Mouse (Mus musculus) ovary, postnatal 36 days (tissue): ENCODE measurements around the gene Dennd5a.
A peak's percentile ranks its signal among the peaks of the same experiment; 100 is the strongest.

Experiments used
- DNase-seq: peaks from one replicate; pipeline ENCODE4 v3.0.0; 2022; ENCODE audit warnings: low spot score, mixed read lengths

Gene Dennd5a

GRCm38 (mm10) chr7:109881561-109882099 lies 78.6 kb downstream of the Dennd5a start:
- DNase-seq = no peak

- no peak for DNase-seq
These were observed 81.1 kb downstream of the Dennd5a start for GRCm38 (mm10) chr7:109879158-109879557.

- no peak for DNase-seq
These were observed 84.2 kb downstream of the Dennd5a start for GRCm38 (mm10) chr7:109876085-109876484.

GRCm38 (mm10) chr7:109875598-109875997 lies 84.7 kb downstream of the Dennd5a start:
- no peak for DNase-seq

DNA sequence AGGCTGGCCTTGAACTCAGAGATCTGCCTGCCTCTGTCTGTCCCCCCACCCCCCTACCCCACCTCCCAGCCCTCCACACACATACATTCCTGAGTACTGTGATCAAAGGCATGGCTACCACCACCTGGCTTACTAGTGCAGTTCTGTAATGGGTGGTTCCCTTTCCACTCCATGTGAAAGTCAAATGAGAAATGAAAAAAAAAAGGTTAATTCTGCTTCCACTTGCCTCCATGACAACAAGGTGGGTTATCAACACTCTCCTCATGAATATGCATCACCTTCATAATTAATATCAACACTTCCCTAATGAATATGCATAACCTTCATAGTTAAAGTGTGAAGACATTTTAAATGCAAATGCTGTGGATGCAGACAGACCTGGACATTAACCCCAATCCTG lies 85.2 kb downstream of the Dennd5a start:
- no peak for DNase-seq

- no peak for DNase-seq
These were observed 87.1 kb downstream of the Dennd5a start for GRCm38 (mm10) chr7:109873170-109873569.

DNA sequence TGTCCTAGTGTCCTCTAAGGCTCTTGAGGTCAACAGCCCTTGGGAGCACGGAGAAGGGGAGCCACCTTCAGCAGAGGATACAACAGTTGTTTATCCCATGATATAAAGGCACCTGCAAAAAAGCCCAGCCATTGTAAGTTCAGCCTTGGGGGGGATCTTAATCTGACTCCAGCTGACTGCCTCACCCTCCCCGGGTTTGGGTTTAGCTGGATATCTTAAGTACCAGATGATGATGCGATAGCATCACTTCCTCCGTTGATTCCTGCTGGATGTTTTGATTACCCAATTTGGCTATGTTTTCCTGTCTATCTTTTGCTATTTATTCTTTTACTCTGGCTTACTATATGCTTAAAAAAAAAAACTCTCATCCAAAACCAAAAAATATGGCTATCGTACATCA lies 89.0 kb downstream of the Dennd5a start:
- no peak for DNase-seq

GRCm38 (mm10) chr7:109868498-109868897 lies 91.8 kb downstream of the Dennd5a start:
- no peak for DNase-seq

DNA sequence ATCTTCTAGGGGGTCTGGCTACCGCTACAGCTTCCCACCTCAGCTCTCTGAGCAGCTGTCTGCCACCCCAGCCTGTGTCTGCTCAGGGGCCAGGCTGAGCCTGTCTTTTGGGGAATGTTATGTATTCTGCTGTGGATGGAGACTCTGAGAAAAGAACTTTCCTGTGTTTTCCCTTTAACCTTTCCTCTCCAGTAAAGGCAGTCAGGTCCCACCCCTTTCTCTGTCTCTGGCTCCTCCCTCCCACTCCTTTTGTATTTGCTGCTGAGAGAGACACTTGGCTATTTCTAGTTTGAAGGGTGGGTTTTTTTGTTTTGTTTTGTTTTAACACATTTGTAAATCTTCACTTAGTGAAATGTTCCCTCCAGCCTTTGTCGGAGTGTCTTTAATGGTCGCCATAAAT lies 93.6 kb downstream of the Dennd5a start:
- no peak for DNase-seq

DNA sequence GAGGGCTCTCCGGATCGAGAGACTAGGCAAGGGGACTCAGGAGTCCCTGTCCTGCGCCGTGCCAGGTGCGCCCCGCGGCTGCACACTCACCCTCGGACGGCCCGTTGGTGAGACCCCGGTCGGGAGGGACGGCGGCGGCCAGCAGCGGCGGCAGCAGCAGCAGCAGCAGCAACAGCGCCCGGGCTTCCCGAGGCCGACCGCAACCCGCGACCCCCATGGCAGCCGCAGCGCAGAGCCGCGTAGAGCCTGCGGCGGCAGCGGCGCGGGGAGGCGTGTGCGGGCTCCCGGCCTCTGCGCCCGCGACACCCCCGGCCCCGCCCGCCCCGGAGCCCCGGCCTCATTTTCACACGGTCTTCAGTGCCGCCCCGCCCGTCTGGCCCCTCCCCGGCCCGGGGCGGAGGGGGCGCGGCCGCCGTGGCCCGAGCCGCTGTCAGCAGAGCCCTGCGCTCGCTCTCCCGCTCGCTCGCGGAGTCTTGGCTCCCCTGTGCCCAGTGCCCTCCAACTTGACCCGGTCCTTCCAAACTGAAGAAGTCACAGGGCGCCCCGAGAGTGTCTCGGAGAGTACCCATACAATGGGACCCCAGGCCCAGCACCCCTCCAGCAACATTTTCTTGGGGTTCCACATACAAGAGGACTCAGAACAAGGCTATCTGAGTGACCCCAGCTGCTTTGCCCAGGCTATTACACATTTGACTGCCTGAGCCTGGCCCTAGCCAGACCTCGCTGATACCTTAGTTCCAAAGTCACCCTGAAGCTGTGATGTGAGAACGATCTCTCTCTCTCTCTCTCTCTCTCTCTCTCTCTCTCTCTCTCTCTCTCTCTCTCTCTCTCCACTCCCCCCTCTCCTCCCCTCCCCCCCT lies 94.7 kb downstream of the Dennd5a start, which contains the start of gene Scube2:
TSS of gene Scube2 (minus strand) at position 310 of the 860 bp plus-strand sequence.
- peak; percentile 42 for DNase-seq

GRCm38 (mm10) chr7:109863561-109863960 lies 96.7 kb downstream of the Dennd5a start:
- no peak for DNase-seq

- DNase-seq = no peak
These were observed 100.1 kb downstream of the Dennd5a start for GRCm38 (mm10) chr7:109860162-109860561.

- no peak for DNase-seq
These were observed 100.9 kb downstream of the Dennd5a start for GRCm38 (mm10) chr7:109859354-109859753.

DNA sequence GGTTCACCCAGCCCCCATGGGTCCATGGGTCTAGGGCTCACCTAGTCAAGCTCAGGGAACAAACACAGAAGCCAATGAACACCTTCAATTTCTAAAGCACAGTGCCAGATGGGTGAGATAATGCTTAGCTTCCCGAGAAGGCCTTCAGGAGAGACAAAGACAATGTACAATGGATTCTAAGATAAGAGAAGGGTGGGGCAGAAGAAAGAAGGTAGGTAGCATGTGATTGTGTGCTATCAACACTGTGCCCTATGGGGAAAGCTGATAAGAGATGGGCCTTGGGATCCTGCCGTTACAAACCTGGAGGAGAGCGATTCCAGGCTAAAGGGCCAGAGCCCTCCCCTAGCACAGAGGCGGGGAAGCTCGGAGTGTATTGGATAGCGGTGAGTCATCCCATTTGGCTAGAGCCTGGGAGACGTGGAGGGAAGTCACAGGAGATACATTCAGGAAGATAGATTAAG lies 107.5 kb downstream of the Dennd5a start:
- DNase-seq = no peak

DNA sequence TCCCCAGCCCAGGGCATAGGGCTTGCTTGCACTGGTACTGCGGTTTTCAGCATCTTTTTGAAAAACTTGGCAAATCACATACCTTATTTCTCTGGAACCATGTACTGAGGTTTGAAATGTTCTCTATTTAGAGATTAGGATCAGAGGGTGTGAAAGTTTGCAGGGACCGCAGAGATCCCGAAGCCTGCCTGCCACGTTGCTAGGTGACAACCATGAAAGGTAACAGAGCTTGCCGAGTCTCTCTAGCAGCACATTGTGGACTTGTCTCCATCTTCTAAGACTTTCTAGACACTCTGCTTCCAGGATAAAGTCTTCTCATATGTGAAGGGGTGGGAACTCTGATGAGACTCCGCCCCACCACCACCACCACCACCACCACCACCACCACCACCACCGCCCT lies 108.3 kb downstream of the Dennd5a start:
- DNase-seq = no peak

DNA sequence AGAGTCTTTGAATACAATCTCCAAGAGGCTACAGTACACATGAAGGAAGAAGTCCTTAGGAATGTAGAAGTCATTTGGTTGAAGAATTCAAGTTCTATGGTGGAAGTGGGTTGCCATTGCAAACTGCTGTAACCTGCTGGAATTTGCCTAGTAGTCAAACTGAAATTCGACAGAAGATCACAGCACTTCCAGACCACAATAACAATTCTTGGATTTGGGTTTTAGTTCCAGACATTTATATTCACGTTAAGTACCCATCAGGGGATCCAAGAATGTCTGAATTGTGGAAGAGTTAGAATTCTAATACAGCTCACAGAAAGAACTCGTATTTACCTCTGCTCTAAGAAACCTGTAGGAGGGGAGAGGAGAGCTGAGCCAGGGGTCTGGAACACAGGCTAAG lies 109.7 kb downstream of the Dennd5a start:
- DNase-seq = no peak

DNA sequence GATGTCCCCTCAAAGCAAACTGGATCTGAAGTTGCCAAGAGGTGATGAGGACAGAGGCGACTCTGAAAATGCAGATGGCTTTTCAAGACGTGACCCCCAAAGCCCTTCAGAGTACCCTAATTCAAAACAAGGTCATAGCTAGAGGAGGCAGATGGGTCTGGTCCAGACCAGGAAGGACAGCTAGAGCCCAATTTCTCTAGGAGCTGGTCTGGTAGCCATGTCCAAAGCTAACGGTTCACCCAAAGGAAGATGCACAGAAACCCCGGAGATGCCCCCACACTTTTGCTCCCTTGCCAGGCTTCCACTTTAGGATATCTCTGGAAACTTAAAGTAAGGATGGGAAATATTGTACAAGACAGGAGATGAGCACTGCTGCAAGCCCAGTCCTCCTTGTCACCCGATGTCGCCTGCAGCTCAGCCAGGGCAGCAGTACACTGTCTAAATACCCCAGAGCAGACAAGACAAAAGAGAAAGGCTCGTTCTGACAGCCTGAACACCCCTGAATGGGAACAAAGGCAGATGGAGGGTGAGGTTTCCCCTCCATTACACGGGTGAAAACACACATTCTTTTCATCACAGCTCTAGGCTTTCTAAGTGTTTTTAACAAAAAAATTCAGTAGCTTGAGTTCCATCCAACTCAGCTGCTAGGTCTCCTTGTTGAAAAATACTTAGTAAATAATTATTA lies 110.4 kb downstream of the Dennd5a start:
- DNase-seq = no peak

DNA sequence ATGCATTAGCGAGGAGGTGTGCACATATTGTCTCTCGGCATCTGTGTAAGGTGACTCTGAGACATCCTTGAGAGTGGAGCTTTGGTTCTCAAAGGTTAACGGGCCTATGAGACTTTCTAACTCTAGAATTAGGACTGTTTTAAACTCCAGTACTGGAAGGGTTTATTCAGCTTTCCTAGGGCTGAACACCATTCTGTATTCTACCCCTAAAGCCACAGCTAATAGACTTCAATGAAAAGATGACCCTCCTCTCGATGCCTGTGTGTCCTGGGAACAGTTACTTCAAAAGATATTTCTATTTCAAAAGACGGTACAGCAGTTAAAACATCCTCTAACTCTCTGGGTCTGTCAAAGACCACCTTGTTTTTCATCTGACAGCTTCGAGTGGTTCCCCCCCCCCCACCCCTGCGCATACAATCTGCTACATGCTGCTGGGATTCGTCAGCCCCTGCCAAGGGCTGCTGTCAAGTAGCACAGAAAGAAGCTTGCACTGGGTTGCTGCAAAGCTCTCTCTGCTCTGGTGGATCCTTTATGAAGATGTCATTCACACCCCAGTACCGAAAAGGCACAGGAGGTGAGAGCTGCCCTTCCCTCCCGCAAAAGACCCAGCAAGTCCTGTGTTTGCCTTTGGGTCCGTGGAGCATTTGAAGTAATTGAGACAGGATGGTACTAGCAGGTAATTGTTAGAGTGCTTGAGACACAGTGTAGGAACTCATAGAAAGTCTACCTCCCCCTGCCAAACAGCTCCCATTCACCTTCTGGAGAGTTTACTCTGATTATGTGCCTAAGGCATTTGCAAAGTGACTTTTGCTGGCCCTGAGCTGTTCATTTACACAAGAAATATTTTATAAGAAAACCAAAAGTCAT lies 111.2 kb downstream of the Dennd5a start:
- DNase-seq = no peak

GRCm38 (mm10) chr7:109844100-109844499 lies 116.2 kb downstream of the Dennd5a start:
- DNase-seq = no peak
